Mouse (Mus musculus) ovary, postnatal 10 days (tissue): ENCODE measurements around the gene Atxn1.

Source experiments
- DNase-seq: peaks from one replicate; pipeline ENCODE4 v3.0.0; 2022; ENCODE audit warnings: low spot score

Atxn1 gene

DNA sequence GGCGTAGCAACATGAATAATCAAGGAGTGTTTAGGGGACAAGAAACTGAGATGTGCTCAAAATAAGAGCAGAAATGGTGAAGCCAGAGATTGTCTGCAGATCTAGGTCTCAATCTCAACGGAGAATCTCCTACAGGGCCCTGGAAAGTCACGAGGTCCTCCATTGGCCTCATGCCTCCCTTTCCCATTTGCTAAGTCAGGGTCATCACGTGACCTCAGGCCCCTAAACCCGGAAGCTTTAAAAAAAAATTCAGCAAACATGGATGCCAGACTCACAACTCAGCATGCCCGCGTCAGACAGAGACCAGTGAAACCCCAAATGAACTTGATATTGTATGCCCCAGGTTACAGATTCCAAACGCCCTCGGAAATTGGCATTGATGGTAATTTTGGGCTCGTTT, 302.0 kb downstream of the Atxn1 start:
- no peak for DNase-seq

- DNase-seq = no peak
These were observed 302.6 kb downstream of the Atxn1 start for GRCm38 (mm10) chr13:45662216-45662615.

- DNase-seq = no peak
These were observed 303.3 kb downstream of the Atxn1 start for GRCm38 (mm10) chr13:45661283-45662185.

- no peak for DNase-seq
These were observed 305.0 kb downstream of the Atxn1 start for GRCm38 (mm10) chr13:45659813-45660212.

DNA sequence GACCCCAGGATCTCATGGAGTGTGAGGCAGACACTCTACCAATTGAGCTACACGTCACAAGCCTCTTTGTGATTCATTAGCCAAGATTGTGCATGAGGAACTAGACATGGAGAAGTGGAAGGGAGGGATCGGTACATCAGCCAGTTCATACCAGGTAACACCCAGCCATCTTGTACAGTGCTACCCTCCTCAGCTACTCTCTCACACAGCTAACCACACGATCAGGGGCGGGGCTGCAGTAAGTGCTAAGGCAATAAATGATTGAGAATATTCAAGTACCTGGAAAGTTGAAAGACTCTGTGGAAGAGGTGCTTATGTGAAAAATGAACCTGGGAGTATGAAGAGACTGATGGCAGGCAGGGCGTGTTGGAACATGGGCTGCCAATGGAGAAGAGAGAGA, 306.5 kb downstream of the Atxn1 start:
- no peak for DNase-seq

DNA sequence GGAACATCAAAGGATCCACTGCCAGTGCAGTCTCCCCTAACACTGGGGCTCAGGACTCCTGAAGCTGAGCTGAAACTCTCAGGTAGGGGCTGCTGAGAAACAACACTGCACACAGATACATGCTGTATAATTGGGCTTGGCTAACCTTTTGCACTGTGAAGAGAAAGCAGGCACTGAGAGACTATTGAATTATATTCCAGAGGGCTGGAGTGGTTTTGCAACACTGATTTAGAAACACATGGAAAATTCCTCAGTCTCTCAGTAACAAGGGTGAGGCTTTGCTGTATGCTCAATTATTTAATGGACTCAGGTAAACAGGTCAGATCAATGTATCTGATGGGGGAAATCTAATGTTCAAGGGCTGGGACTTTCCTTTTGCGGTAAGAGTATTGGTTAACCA, 307.6 kb downstream of the Atxn1 start:
- DNase-seq = no peak

- no peak for DNase-seq
These were observed 313.1 kb downstream of the Atxn1 start for GRCm38 (mm10) chr13:45651652-45652241.

GRCm38 (mm10) chr13:45649197-45649812, 315.5 kb downstream of the Atxn1 start:
- no peak for DNase-seq

GRCm38 (mm10) chr13:45643780-45644395, 320.9 kb downstream of the Atxn1 start:
- DNase-seq = no peak

GRCm38 (mm10) chr13:45642913-45643312, 321.9 kb downstream of the Atxn1 start:
- no peak for DNase-seq

- no peak for DNase-seq
These were observed 324.4 kb downstream of the Atxn1 start for GRCm38 (mm10) chr13:45640431-45640830.

GRCm38 (mm10) chr13:45638281-45638680, 326.5 kb downstream of the Atxn1 start:
- DNase-seq = no peak

GRCm38 (mm10) chr13:45637324-45637723, 327.5 kb downstream of the Atxn1 start:
- peak; percentile 16 for DNase-seq

GRCm38 (mm10) chr13:45636435-45636834, 328.4 kb downstream of the Atxn1 start:
- no peak for DNase-seq

DNA sequence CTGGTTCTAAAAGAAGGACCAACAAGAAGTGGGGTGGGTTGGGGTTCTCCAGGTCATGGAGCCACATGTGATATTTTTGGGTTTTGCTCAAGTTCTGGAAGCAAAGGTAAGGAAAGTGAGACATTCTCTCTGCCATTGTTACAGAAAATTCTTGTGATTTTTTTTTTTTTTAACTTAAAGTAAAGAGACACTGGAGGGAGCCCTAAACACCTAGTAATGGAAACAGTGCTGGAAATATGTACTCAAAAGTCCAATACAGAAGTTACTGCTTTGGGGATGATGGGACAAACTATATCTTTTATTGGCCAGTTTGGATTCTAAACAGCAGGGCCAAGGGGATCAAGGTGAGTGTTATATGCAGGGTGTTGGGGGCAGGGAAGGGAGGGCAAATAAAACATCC, 330.9 kb downstream of the Atxn1 start:
- no peak for DNase-seq

GRCm38 (mm10) chr13:45632133-45632532, 332.7 kb downstream of the Atxn1 start:
- DNase-seq = no peak

- DNase-seq = no peak
These were observed 334.1 kb downstream of the Atxn1 start for GRCm38 (mm10) chr13:45630518-45631290.

GRCm38 (mm10) chr13:45629750-45630149, 335.1 kb downstream of the Atxn1 start:
- DNase-seq = no peak

GRCm38 (mm10) chr13:45628341-45628740, 336.5 kb downstream of the Atxn1 start:
- DNase-seq = no peak

DNA sequence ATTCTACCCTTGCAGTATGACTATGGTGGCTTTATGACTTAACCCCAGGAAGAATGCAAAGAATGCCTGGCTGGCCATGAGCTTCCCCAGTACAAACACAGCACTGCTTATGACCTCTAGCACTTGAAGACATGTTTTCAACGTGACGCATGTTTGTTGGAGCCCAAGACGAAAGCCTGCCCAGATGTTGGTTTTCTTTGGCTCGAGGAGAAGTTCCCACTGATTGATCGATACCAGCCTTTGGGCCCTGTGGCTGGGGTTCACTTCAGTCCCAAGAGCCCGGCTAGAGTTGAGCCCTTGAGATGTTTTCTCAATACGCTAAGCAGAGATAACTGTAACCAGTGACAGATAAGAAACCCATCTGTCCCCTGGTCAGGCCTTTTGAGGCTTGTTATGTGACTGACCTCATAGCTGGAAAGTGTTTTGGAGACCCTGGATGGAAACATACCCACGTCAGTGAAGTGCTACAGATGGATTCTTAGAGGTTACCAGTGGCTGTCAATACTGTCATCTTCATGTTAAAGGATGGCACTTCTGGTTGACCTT, 337.5 kb downstream of the Atxn1 start:
- no peak for DNase-seq

- no peak for DNase-seq
These were observed 339.1 kb downstream of the Atxn1 start for GRCm38 (mm10) chr13:45625740-45626139.

- DNase-seq = no peak
These were observed 341.0 kb downstream of the Atxn1 start for GRCm38 (mm10) chr13:45623846-45624245.
